Mouse (Mus musculus) right cerebral cortex, postnatal 14 days (tissue): ENCODE data around the gene Farp2.
A peak's percentile ranks its signal among the peaks of the same experiment; 100 is the strongest.
"Not testable (repeated sequence)": the region's sequence is repeated elsewhere in the genome, so short reads cannot be mapped to it uniquely, and the experiment has no call there.

Experiments used
- DNase-seq: peaks from one replicate; pipeline ENCODE4 v3.0.0; 2022

The Farp2 gene

DNA sequence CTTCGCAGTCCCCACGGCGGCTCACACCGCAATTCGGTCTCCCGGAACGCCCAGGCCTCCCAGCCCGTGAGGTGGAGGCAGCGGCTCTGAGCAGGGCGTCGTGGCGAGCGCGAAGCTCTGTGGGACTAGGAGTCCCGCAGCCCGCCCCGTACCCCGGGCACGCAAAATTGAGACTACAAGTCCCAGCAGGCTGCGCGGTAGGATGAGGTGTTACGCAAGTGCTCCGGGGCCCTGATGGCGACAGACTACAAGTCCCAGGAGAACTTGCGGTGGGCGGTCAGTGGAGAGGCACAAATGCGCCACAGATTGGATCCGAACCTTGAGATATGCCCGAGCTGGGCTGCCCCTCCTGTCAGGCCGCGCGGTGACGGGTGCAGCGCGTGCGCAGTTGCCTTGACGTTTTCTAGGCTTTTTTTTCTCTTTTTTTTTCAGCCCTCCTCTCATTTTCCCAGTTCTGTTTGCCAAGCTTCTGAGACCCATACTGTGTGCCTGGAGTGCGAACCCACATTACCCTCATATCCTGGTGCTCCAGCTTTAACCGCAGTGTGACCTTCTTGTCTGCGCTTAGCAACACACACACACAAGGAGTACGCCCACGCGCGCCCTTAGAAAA is 123.8 kb downstream of the Farp2 start:
- peak; percentile 98 for DNase-seq

DNA sequence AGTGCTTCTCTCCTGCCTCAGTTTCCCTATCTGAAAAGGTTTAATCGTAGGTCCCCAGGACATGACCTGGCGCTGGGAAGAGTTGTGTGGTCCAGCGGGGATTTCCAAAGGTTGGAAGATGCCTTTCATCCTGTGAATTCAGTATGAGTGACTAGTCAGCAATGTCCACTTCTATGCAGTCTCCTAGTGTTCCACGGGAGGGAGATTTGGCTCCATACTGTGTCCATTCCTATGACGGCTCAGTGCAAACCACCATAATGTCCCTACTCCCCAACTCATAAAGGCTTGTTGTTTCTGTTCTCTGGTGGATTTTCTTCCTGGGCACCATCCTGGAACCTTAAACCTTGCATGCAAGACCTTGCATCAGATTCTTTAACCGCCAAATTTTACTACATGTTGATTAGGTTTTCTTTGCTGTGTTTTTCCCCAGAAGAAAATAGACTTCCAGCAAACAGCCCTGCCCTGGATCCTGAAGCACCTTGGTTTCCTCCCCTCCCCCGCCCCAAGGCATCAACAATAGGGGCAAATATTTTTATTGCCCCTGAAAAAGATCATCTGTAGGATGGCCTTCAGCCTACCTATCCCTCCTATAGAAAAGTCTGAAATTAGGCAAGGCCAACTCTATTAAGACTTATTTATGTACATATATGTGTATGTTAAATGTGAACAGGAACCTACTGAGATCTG is 124.5 kb downstream of the Farp2 start:
- DNase-seq: no peak

GRCm38 (mm10) chr1:93641978-93642377 is 130.1 kb downstream of the Farp2 start:
- no peak for DNase-seq

DNA sequence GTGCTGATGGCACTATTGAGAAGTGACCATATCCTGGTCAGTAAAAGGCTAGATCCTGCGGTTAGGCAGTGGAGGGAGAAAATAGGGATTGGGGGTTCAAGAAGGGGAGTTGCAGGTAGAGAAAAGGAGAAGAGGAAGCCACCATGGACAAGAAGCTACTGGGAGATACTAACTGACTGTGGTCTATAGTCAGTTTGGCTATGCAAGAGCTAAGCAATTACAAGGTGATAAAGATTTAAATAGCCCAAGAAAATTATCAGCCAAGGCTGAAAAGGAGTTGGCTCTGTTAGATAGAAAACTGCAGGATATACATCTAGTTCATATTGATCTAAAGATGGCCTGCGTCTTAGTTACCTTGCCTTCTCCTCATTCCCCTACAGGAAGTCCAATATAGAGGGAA is 130.8 kb downstream of the Farp2 start:
- no peak for DNase-seq

DNA sequence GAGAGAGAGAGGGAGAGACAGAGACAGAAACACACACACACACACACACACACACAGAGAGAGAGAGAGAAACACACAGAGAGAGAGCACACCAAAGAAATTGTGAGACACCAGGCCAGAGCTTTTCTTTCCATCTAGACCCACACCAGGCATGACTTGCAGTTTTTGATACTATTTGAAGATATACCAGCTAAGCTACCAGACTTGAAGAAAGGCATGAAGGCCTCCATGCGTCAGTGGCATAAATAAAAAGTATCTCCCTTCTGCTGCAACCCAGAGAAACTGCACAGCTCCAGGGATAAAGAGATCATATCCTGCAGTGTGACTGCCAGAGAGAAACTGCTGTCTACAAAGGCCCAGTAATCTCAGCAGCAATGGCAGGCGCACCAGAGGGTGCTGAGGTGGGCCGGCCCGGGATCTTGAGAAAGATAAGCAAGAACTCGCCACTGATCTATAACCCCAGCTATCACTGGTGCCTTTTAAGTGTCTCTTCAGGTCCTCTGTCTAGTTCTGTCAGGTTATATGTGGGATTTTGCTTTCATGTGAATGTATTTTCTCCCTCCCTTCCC is 137.8 kb downstream of the Farp2 start:
- DNase-seq: no peak

- no peak for DNase-seq
Measured at GRCm38 (mm10) chr1:93654275-93654674, 142.4 kb downstream of the Farp2 start.

- no peak for DNase-seq
Measured at GRCm38 (mm10) chr1:93654798-93655197, 142.9 kb downstream of the Farp2 start.

DNA sequence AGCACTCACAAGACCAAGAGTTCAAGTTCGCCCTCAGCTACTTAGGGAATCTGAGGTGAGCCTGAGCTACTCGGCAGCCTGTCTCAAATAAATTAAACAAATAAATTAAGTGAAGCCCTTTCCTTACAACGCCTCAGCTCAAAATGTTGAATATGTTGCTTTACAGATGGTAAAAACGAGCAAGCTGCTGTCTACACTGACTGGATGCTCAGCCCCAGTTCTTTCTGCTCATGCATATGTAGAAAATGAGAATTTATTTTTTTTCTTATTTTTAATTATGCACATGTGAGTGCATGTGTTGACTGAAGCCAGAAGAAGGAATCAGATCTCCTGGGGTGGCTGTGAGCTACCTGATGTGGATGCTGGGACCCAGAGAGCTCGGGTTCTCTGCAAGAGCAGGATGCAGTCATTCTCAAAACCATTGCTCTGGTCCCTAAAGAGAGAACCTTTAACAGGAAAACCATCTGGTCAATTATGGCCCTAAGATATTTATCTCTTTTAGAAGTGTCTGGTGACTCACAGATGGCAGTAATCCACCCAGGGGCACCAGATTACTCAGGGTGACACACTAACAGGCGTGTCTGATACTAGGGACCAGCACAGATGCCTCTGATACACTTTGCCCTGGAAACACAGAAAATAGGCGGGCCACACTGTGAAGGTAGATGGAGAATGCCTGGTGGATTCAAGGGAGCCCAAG is 144.6 kb downstream of the Farp2 start:
- no peak for DNase-seq

GRCm38 (mm10) chr1:93657025-93657360 is 145.1 kb downstream of the Farp2 start:
- DNase-seq: no peak

DNA sequence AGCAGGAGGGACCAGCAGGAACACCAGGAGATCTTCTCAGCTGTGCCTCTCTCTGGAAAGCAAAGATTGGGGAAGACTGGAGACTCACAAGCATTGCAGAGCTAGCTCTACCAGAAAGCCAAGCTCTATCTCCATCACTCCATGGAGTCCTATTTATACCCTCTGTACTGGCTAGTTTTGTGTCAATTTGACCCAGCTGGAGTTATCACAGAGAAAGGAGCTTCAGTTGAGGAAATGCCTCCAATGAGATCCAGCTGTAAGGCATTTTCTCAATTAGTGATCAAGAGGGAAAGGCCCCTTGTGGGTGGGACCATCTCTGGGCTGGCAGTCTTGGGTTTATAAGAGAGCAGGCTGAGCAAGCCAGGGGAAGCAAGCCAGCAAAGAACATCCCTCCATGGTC is 146.7 kb downstream of the Farp2 start, which contains the start of gene Stk25:
TSS of gene Stk25 (minus strand) at position 101 of the 400 bp plus-strand sequence.
- not testable (repeated sequence) for DNase-seq

- no peak for DNase-seq
Measured at GRCm38 (mm10) chr1:93667760-93668400, 156.0 kb downstream of the Farp2 start.

GRCm38 (mm10) chr1:93668791-93669548 is 157.1 kb downstream of the Farp2 start:
- DNase-seq: peak; percentile 69

GRCm38 (mm10) chr1:93669941-93670340 is 158.1 kb downstream of the Farp2 start:
- DNase-seq: no peak
